Mouse (Mus musculus) Muller cell, postnatal 12 days (primary cell): ENCODE results near the gene Pacs1.
"Not testable (repeated sequence)": the region's sequence is repeated elsewhere in the genome, so short reads cannot be mapped to it uniquely, and the experiment has no call there.

Source experiments
- DNase-seq: peaks from one replicate; pipeline ENCODE4 v3.0.0-alpha.2; 2015; ENCODE audit errors: inconsistent ontology term

The Pacs1 gene

GRCm38 (mm10) chr19:5151741-5152140, 121.2 kb downstream of the Pacs1 start:
- no peak for DNase-seq

GRCm38 (mm10) chr19:5151331-5151730, 121.6 kb downstream of the Pacs1 start:
- peak; percentile 21 for DNase-seq

- no peak for DNase-seq
Measured at GRCm38 (mm10) chr19:5150358-5150757, 122.6 kb downstream of the Pacs1 start.

- not testable (repeated sequence) for DNase-seq
Measured at GRCm38 (mm10) chr19:5149041-5149440, 123.9 kb downstream of the Pacs1 start.

- DNase-seq: peak; percentile 42
Measured at GRCm38 (mm10) chr19:5139640-5140039, 133.3 kb downstream of the Pacs1 start.

GRCm38 (mm10) chr19:5131237-5131636, 141.7 kb downstream of the Pacs1 start:
- no peak for DNase-seq

- no peak for DNase-seq
Measured at GRCm38 (mm10) chr19:5129770-5130169, 143.1 kb downstream of the Pacs1 start.

GRCm38 (mm10) chr19:5124055-5124614, 148.8 kb downstream of the Pacs1 start:
- DNase-seq: no peak

- DNase-seq: no peak
Measured at GRCm38 (mm10) chr19:5123241-5123640, 149.7 kb downstream of the Pacs1 start.

GRCm38 (mm10) chr19:5122492-5122891, 150.4 kb downstream of the Pacs1 start:
- DNase-seq: no peak

GRCm38 (mm10) chr19:5118384-5118698, 154.6 kb downstream of the Pacs1 start, which contains the start of gene Klc2:
TSS of gene Klc2 (minus strand) at chr19:5118560.
- DNase-seq: no peak

- peak; percentile 93 for DNase-seq
Measured at GRCm38 (mm10) chr19:5117494-5118383, 155.2 kb downstream of the Pacs1 start.

GRCm38 (mm10) chr19:5113783-5114182, 159.1 kb downstream of the Pacs1 start:
- no peak for DNase-seq

GRCm38 (mm10) chr19:5109659-5110453, 163.1 kb downstream of the Pacs1 start:
- DNase-seq: no peak

GRCm38 (mm10) chr19:5108702-5109101, 164.2 kb downstream of the Pacs1 start:
- DNase-seq: no peak

GRCm38 (mm10) chr19:5108271-5108575, 164.7 kb downstream of the Pacs1 start:
- DNase-seq: no peak

- DNase-seq: no peak
Measured at GRCm38 (mm10) chr19:5107556-5108270, 165.2 kb downstream of the Pacs1 start.

- DNase-seq: peak; percentile 99
Measured at GRCm38 (mm10) chr19:5106731-5107191, 166.2 kb downstream of the Pacs1 start, which contains the start of gene Rab1b. TSS of gene Rab1b (minus strand) at chr19:5107072.

GRCm38 (mm10) chr19:5106074-5106473, 166.8 kb downstream of the Pacs1 start:
- DNase-seq: no peak

GRCm38 (mm10) chr19:5098363-5099143, 174.4 kb downstream of the Pacs1 start, which contains the start of gene Cnih2:
TSS of gene Cnih2 (minus strand) at chr19:5098521.
- peak; percentile 68 for DNase-seq
